ENCODE assay signal across 15 mouse cellular contexts in the genomic region with DNA sequence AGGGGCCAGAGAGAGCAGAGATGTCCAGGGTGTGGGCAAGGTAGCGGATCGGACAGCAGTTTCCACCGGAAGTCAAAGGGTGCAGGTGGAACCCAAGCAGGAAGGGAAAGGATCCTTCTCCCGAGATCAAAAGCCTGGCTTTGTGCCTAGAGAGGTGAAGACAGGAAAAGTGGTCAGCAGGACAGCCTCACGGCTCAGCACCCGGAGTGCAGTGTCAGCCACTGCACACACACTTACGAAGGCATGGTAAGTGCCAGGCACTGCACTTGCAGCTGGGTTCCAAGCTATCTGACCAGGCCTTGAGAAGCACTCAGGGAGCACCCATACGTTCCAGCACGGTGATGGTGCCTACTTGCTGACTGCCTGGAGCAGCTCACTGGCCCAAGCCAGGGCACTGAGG. TPM values are rescaled to one million over a fixed set of nuclear protein-coding genes. Genes with fewer than 3 reads are reported as not detected.
"Had no signal": no experiment of that assay in that cellular context is flagged by ENCODE, and none has a peak within 500 bp of the region (broad histone marks: within the 10 kb centered on the region; RNA-seq: fewer than 3 reads in every experiment).

No protein-coding gene starts in this region.

- H3K27ac ChIP-seq: limb, embryonic 15.5 days; liver, embryonic 13.5 days; lung, embryonic 15.5 days; midbrain, embryonic 13.5 days; stomach, embryonic 15.5 days had no signal

- ATAC-seq: liver, postnatal 0 days; midbrain, embryonic 13.5 days had no signal

- DNase-seq: layer of hippocampus, adult 9-11 months; layer of hippocampus, postnatal 36 days; liver, embryonic 13.5 days; liver, postnatal 0 days; right cerebral cortex, postnatal 14 days; thymus, adult 2 months; thymus, postnatal 25 days had no signal

- H3K4me3 ChIP-seq: limb, embryonic 15.5 days; liver, embryonic 13.5 days; lung, embryonic 15.5 days; midbrain, embryonic 13.5 days; stomach, embryonic 15.5 days had no signal

- H3K9ac ChIP-seq: limb, embryonic 15.5 days; liver, embryonic 13.5 days; liver, postnatal 0 days; lung, embryonic 15.5 days; midbrain, embryonic 13.5 days; stomach, embryonic 15.5 days had no signal

- H3K9me3 ChIP-seq: limb, embryonic 15.5 days; liver, embryonic 13.5 days; lung, embryonic 15.5 days; midbrain, embryonic 13.5 days; stomach, embryonic 15.5 days had no signal

- H3K27me3 ChIP-seq: limb, embryonic 15.5 days; liver, embryonic 13.5 days; lung, embryonic 15.5 days; midbrain, embryonic 13.5 days; stomach, embryonic 15.5 days had no signal

- H3K4me2 ChIP-seq: limb, embryonic 15.5 days; liver, embryonic 13.5 days; lung, embryonic 15.5 days; midbrain, embryonic 13.5 days; stomach, embryonic 15.5 days had no signal

- H3K4me1 ChIP-seq: limb, embryonic 15.5 days; liver, embryonic 13.5 days; lung, embryonic 15.5 days; midbrain, embryonic 13.5 days; stomach, embryonic 15.5 days had no signal

RNA-seq across cellular contexts. Expression of a gene that starts 23.9 kb away (rescaled TPM):
- total RNA-seq: layer of hippocampus, adult 18-20 months; layer of hippocampus, postnatal 36 days; megakaryocyte progenitor cell, adult 5-6 weeks had no signal
- polyA plus RNA-seq: liver, embryonic 13.5 days; liver, postnatal 0 days; midbrain, embryonic 13.5 days; midbrain, postnatal 0 days; neural tube, embryonic 14.5 days had no signal

RNA-seq across cellular contexts. Expression of a gene that starts 24.7 kb away (rescaled TPM):
- total RNA-seq: megakaryocyte progenitor cell, adult 5-6 weeks had no signal
